In the genomic region with DNA sequence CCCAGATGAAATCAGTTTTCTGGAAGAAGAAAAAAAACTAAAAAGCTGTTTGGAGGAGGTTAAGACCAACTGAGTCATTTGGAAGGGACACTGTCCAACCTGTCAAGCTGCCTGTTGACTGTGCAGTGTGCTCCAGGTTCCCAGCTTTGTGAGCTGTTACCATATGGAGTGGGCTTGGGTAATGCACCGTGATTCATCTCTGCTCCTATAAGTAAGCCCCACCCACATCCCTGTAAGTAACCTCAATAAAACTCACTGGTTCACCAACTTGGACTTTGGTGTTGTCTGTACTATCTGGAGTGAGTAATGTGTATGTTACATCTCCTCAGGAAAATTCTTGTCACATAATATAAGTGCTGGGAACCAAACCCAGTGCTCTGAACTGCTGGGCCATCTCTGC, we compare ENCODE assay signal across 29 mouse cellular contexts. TPM values are rescaled to one million over a fixed set of nuclear protein-coding genes. Genes with fewer than 3 reads are reported as not detected.
A peak's percentile ranks its signal among the peaks of the same experiment; 100 is the strongest.
DNase-seq lines count a peak whose midpoint lies in the region; ATAC-seq lines count a peak whose summit lies in the region.
"Had no signal": no experiment of that assay in that cellular context is flagged by ENCODE, and none has a peak within 500 bp of the region (broad histone marks: within the 10 kb centered on the region; RNA-seq: fewer than 3 reads in every experiment).

No protein-coding gene starts in this region.

- H3K9me3 ChIP-seq in intestine, embryonic 15.5 days, result no peaks in the 10 kb centered on the region
- no peaks in the 10 kb centered on the region for H3K9me3 ChIP-seq in liver, embryonic 12.5 days (replicated peaks)
- H3K9me3 ChIP-seq: forebrain, embryonic 10.5 days; forebrain, embryonic 13.5 days; G1E; hindbrain, embryonic 12.5 days; hindbrain, embryonic 15.5 days had no signal

- DNase-seq in 3T3-L1 (ENCODE audit: low read depth, low spot score) (peak; percentile 79), 416B (ENCODE audit: low read depth) (peak; percentile 41)
- DNase-seq in large intestine, adult 2 months (ENCODE audit: low read depth, low spot score), result peak; percentile 59
- no peak for DNase-seq in gastrocnemius, postnatal 10 days
- DNase-seq in Muller cell, postnatal 12 days (ENCODE audit: inconsistent ontology term), result no peak
- DNase-seq in kidney, postnatal 25 days, result no peak
- DNase-seq: adrenal gland, postnatal 10 days; adrenal gland, postnatal 36 days; B cell, adult 2 months; cerebellum, adult 11 months; cerebellum, adult 8-10 months; cerebellum, postnatal 14 days; gastrocnemius, postnatal 25 days; heart, adult 2 months had no signal

- H3K4me3 ChIP-seq in intestine, embryonic 15.5 days (replicated peaks), result no peak overlapping the region
- no peak overlapping the region for H3K4me3 ChIP-seq in liver, embryonic 12.5 days
- H3K4me3 ChIP-seq: forebrain, embryonic 10.5 days; forebrain, embryonic 13.5 days; heart, adult 2 months; hindbrain, embryonic 12.5 days; hindbrain, embryonic 15.5 days had no signal

- H3K4me1 ChIP-seq in intestine, embryonic 15.5 days (replicated peaks), result peaks cover 25% of the 10 kb centered on the region
- H3K4me1 ChIP-seq in liver, embryonic 12.5 days, result no peaks in the 10 kb centered on the region

- no peak overlapping the region for H3K27ac ChIP-seq in intestine, embryonic 15.5 days
- H3K27ac ChIP-seq in liver, embryonic 12.5 days, result no peak overlapping the region
- H3K27ac ChIP-seq: forebrain, embryonic 10.5 days; forebrain, embryonic 13.5 days; heart, adult 2 months; hindbrain, embryonic 12.5 days; hindbrain, embryonic 15.5 days had no signal

- no peaks in the 10 kb centered on the region for H3K27me3 ChIP-seq in intestine, embryonic 15.5 days (replicated peaks)
- peaks cover 43% of the 10 kb centered on the region for H3K27me3 ChIP-seq in liver, embryonic 12.5 days (replicated peaks)
- H3K27me3 ChIP-seq: CH12.LX; hindbrain, embryonic 15.5 days had no signal

- no peaks in the 10 kb centered on the region for H3K36me3 ChIP-seq in intestine, embryonic 15.5 days
- no peaks in the 10 kb centered on the region for H3K36me3 ChIP-seq in liver, embryonic 12.5 days
- H3K36me3 ChIP-seq: forebrain, embryonic 10.5 days; G1E; hindbrain, embryonic 12.5 days; hindbrain, embryonic 15.5 days had no signal

- H3K9ac ChIP-seq in intestine, embryonic 15.5 days, result no peak overlapping the region
- no peak overlapping the region for H3K9ac ChIP-seq in liver, embryonic 12.5 days
- H3K9ac ChIP-seq: forebrain, embryonic 13.5 days; hindbrain, embryonic 12.5 days; hindbrain, embryonic 15.5 days had no signal

- 56% methylated on average over 1 of the region's 1 CpGs for WGBS in intestine, embryonic 15.5 days
- 30% methylated on average over 1 of the region's 1 CpGs for WGBS in large intestine, adult 2 months
- 65% methylated on average over 1 of the region's 1 CpGs for WGBS in liver, embryonic 12.5 days (ENCODE audit: insufficient replicate concordance)

- no peak overlapping the region for H3K4me2 ChIP-seq in intestine, embryonic 15.5 days (replicated peaks)
- no peak overlapping the region for H3K4me2 ChIP-seq in liver, embryonic 12.5 days
- H3K4me2 ChIP-seq: forebrain, embryonic 13.5 days; heart, embryonic 11.5 days; hindbrain, embryonic 12.5 days; hindbrain, embryonic 15.5 days had no signal

- peak; percentile 39; the same call in 1 of the 2 replicates for ATAC-seq in intestine, embryonic 15.5 days
- no peak for ATAC-seq in liver, embryonic 12.5 days
- ATAC-seq: activated CD4-positive, CD25-positive, alpha-beta regulatory T cell, adult 4 months; forebrain, embryonic 13.5 days; forebrain, embryonic 16.5 days had no signal

RNA-seq across cellular contexts. Expression of a gene that starts 2.9 kb away (rescaled TPM):
- polyA plus RNA-seq in intestine, embryonic 15.5 days (2015; fragmentation: Nextera tagmentation; extraction: Ambion mirVana), result 4.4 and 4.8 TPM in 2 replicates
- 1.8 and 2.3 TPM in 2 replicates for polyA plus RNA-seq in large intestine, adult 2 months (2012; rRNA removed)
- 1 to 10 TPM; 5.5 to 6.3 TPM for total RNA-seq in gastrocnemius, postnatal 10 days (2021)
- polyA plus RNA-seq in liver, embryonic 12.5 days (2016; fragmentation: Nextera tagmentation; extraction: Ambion mirVana), result 0.57 and 0.62 TPM in 2 replicates
- total RNA-seq: G1E; hematopoietic stem cell, adult 5-6 weeks had no signal
- polyA plus RNA-seq: G1E had no signal

RNA-seq across cellular contexts. Expression of a gene that starts 17.5 kb away (rescaled TPM):
- polyA plus RNA-seq in intestine, embryonic 15.5 days (2015; fragmentation: Nextera tagmentation; extraction: Ambion mirVana), result 0.82 and 1.0 TPM in 2 replicates
- 2.4 and 2.6 TPM in 2 replicates for polyA plus RNA-seq in large intestine, adult 2 months (2012; rRNA removed)
- 1 to 10 TPM; 4.2 to 4.3 TPM for total RNA-seq in gastrocnemius, postnatal 10 days (2021)
- 0.17 and 0.26 TPM in 2 replicates for polyA plus RNA-seq in liver, embryonic 12.5 days (2016; fragmentation: Nextera tagmentation; extraction: Ambion mirVana)
- total RNA-seq: hematopoietic stem cell, adult 5-6 weeks had no signal

RNA-seq across cellular contexts. Expression of a gene that starts 18.3 kb away (rescaled TPM):
- polyA plus RNA-seq in intestine, embryonic 15.5 days (2015; fragmentation: Nextera tagmentation; extraction: Ambion mirVana), result 11.1 and 12.7 TPM in 2 replicates
- polyA plus RNA-seq in large intestine, adult 2 months (2012; rRNA removed), result 22.9 and 31.4 TPM in 2 replicates
- 10 to 100 TPM; 33.2 to 36.7 TPM for total RNA-seq in gastrocnemius, postnatal 10 days (2021)
- polyA plus RNA-seq in liver, embryonic 12.5 days (2016; fragmentation: Nextera tagmentation; extraction: Ambion mirVana), result 2.7 and 2.8 TPM in 2 replicates
- total RNA-seq: hematopoietic stem cell, adult 5-6 weeks had no signal
- polyA plus RNA-seq: activated CD4-positive, CD25-positive, alpha-beta regulatory T cell, adult 4 months had no signal

RNA-seq across cellular contexts. Expression of a gene that starts 22.4 kb away (rescaled TPM):
- polyA plus RNA-seq in intestine, embryonic 15.5 days (2015; fragmentation: Nextera tagmentation; extraction: Ambion mirVana), result 0.25 and 0.36 TPM in 2 replicates
- polyA plus RNA-seq in large intestine, adult 2 months (2012; rRNA removed), result 9.2 and 16.9 TPM in 2 replicates
- not detected for total RNA-seq in gastrocnemius, postnatal 10 days (2021)
- 0.07 TPM in 1 of 2 replicates, not detected in the other for polyA plus RNA-seq in liver, embryonic 12.5 days (2016; fragmentation: Nextera tagmentation; extraction: Ambion mirVana)
- total RNA-seq: G1E; gastrocnemius, adult 18-20 months; gastrocnemius, postnatal 25 days; heart, adult 2 months; hematopoietic stem cell, adult 5-6 weeks had no signal
- polyA plus RNA-seq: embryonic facial prominence, embryonic 14.5 days; forebrain, embryonic 10.5 days; forebrain, embryonic 13.5 days; forebrain, embryonic 16.5 days; G1E; heart, embryonic 14.5 days had no signal

RNA-seq across cellular contexts. Expression of a gene that starts 33.1 kb away (rescaled TPM):
- 58.7 and 59.2 TPM in 2 replicates for polyA plus RNA-seq in intestine, embryonic 15.5 days (2015; fragmentation: Nextera tagmentation; extraction: Ambion mirVana)
- 14.4 and 17.8 TPM in 2 replicates for polyA plus RNA-seq in large intestine, adult 2 months (2012; rRNA removed)
- 10 to 100 TPM; 37.4 to 39.0 TPM for total RNA-seq in gastrocnemius, postnatal 10 days (2021)
- 55.2 and 59.6 TPM in 2 replicates for polyA plus RNA-seq in liver, embryonic 12.5 days (2016; fragmentation: Nextera tagmentation; extraction: Ambion mirVana)

Comparison
In these comparisons a context has a peak if more than half of its experiments do, and no peak if none do; other contexts are left out.
1. DNase-seq: peak in 3T3-L1 (single experiment), 416B (single experiment) and large intestine, adult 2 months (single experiment); none in gastrocnemius, postnatal 10 days (single experiment), Muller cell, postnatal 12 days (single experiment) and kidney, postnatal 25 days (0 of 2).